Mouse (Mus musculus): ENCODE measurements around the gene Pipox. TPM values are rescaled to one million over a fixed set of nuclear protein-coding genes. Genes with fewer than 3 reads are reported as not detected.

Gene Pipox
- polyA plus RNA-seq, 1 experiment from 2014 or later, result 0.91 TPM

- H3K9ac ChIP-seq, result no peak overlapping the region
- no peak for ATAC-seq (ENCODE audit: insufficient number of reproducible peaks, low FRiP score, low TSS enrichment, low read depth)
- peaks cover under 1% of the 10 kb centered on the region; the same call in 1 of the 2 replicates for H3K27me3 ChIP-seq
- H3K4me3 ChIP-seq, result no peak overlapping the region
- peak overlapping the region; percentile 43; the same call in 1 of the 2 replicates for H3K27ac ChIP-seq
- H3K4me2 ChIP-seq, result no peak overlapping the region
- no peaks in the 10 kb centered on the region for H3K9me3 ChIP-seq
- peaks cover 22% of the 10 kb centered on the region for H3K4me1 ChIP-seq
- H3K36me3 ChIP-seq, result peaks cover 63% of the 10 kb centered on the region
- 66% methylated on average over 3 of the region's 3 CpGs for WGBS
Observed at GRCm38 (mm10) chr11:77852195-77852594, 41.7 kb downstream of the Pipox start.

DNA sequence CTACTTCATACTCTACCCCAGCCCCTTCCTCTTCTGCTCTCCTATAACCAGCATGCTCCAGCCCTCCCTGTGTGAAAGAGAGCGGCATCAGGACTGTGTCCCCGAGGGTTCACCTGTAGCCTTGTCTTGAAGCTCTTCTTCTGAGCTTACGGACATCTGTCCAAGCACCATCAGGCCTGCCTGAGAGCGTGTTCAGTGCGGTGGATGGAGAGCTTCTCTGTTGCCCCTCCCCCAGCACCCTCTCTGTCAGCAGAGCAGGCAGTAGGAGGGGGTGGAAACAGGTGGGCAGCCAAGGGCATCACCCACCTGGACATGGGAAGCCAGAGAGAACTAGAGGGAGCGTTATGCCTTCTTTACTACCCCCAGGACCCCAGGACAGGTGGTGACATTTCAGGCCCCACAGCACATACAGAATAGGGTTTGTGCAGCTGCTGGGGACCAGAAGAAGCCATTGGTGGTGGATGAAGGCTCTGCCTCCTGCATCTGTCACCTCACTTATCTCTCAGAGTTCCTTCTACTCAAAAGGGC is 42.3 kb downstream of the Pipox start:
- Histone ChIP-seq H3K4me3 (no peak overlapping the region), H3K27ac (peak overlapping the region; percentile 44; the same call in 1 of the 2 replicates), H3K36me3 (peaks cover 67% of the 10 kb centered on the region), H3K4me1 (peaks cover 22% of the 10 kb centered on the region), H3K9ac (no peak overlapping the region), H3K9me3 (no peaks in the 10 kb centered on the region), H3K27me3 (no peaks in the 10 kb centered on the region), H3K4me2 (no peak overlapping the region)
- 79% methylated on average over 6 of the region's 6 CpGs for WGBS
- ATAC-seq (ENCODE audit: insufficient number of reproducible peaks, low FRiP score, low TSS enrichment, low read depth), result no peak

- peaks cover 75% of the 10 kb centered on the region for H3K36me3 ChIP-seq
- H3K9ac ChIP-seq, result no peak overlapping the region
- H3K4me2 ChIP-seq, result peak overlapping the region; percentile 22; the same call in 1 of the 2 replicates
- H3K27me3 ChIP-seq, result no peaks in the 10 kb centered on the region
- ATAC-seq (ENCODE audit: insufficient number of reproducible peaks, low FRiP score, low TSS enrichment, low read depth), result peak; percentile 73
- peaks cover 22% of the 10 kb centered on the region for H3K4me1 ChIP-seq
- H3K27ac ChIP-seq, result peak overlapping the region; percentile 44
- H3K4me3 ChIP-seq, result peak overlapping the region; percentile 8; the same call in 1 of the 2 replicates
- WGBS, result 36% methylated on average over 24 of the region's 24 CpGs
- H3K9me3 ChIP-seq, result no peaks in the 10 kb centered on the region
Observed at GRCm38 (mm10) chr11:77850401-77851244, 43.3 kb downstream of the Pipox start.

GRCm38 (mm10) chr11:77849151-77849550 is 44.7 kb downstream of the Pipox start:
- 70% methylated on average over 7 of the region's 7 CpGs for WGBS
- Histone ChIP-seq H3K36me3 (peaks cover 86% of the 10 kb centered on the region), H3K4me2 (no peak overlapping the region), H3K27me3 (no peaks in the 10 kb centered on the region), H3K9ac (no peak overlapping the region), H3K4me1 (peaks cover 22% of the 10 kb centered on the region), H3K9me3 (no peaks in the 10 kb centered on the region), H3K27ac (peak overlapping the region; percentile 13; the same call in 1 of the 2 replicates), H3K4me3 (no peak overlapping the region)
- no peak for ATAC-seq (ENCODE audit: insufficient number of reproducible peaks, low FRiP score, low TSS enrichment, low read depth)

DNA sequence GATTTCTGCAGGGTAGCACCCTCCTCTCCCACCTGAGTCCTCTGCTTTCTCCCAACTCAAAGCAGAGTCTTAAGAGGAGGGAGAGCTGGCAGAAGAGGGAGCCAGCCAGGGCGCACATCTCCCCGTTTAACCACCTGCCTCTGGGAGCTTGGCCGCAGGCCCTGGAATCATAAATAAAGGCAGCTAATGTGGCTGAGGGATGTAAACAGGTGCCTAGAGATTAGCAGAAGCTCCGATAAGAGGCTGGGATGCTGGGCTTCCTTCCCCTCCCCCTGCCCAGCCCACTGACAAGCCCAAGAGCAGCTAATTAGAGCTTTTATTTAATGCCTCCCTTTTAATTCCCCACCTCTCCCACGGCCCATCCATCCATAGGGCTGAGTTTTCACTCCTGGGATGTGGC is 45.8 kb downstream of the Pipox start:
- peaks cover 86% of the 10 kb centered on the region for H3K36me3 ChIP-seq
- H3K4me2 ChIP-seq, result no peak overlapping the region
- no peak overlapping the region; the same call in 1 of the 2 replicates for H3K27ac ChIP-seq
- H3K4me1 ChIP-seq, result peaks cover 20% of the 10 kb centered on the region
- no peak overlapping the region for H3K4me3 ChIP-seq
- H3K9me3 ChIP-seq, result no peaks in the 10 kb centered on the region
- H3K9ac ChIP-seq, result no peak overlapping the region
- no peaks in the 10 kb centered on the region for H3K27me3 ChIP-seq
- 27% methylated on average over 5 of the region's 5 CpGs for WGBS
- no peak for ATAC-seq (ENCODE audit: insufficient number of reproducible peaks, low FRiP score, low TSS enrichment, low read depth)

DNA sequence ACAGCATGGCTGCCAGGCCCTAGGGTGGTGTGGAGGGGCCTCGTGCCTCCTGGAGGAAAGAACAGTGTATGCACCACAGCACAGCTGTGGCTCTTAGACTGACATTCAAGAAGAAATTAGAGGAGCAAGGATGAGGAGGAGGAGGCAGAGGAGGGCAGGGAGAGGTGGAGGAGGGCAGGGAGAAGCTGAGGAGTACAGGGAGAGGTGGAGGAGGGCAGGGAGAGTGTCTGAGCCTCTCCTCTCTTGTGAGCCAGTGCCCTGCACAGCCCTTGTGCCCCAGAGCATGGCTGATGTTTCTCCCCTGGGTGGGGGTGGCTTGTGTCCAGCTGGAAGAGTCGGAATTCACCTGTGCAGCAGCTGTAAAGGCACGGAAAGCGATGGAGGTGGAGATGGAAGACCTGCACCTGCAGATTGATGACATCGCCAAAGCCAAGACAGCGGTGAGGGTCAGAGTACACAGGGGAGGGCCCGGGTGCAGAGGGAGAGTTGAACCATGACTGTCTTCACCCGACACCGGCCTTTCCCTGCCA is 46.2 kb downstream of the Pipox start:
- Histone ChIP-seq H3K36me3 (peaks cover 88% of the 10 kb centered on the region), H3K27ac (no peak overlapping the region; the same call in 1 of the 2 replicates), H3K9ac (no peak overlapping the region), H3K27me3 (no peaks in the 10 kb centered on the region), H3K4me1 (peaks cover 20% of the 10 kb centered on the region), H3K9me3 (no peaks in the 10 kb centered on the region), H3K4me2 (no peak overlapping the region), H3K4me3 (no peak overlapping the region)
- ATAC-seq (ENCODE audit: insufficient number of reproducible peaks, low FRiP score, low TSS enrichment, low read depth), result no peak
- WGBS, result 60% methylated on average over 9 of the region's 9 CpGs

DNA sequence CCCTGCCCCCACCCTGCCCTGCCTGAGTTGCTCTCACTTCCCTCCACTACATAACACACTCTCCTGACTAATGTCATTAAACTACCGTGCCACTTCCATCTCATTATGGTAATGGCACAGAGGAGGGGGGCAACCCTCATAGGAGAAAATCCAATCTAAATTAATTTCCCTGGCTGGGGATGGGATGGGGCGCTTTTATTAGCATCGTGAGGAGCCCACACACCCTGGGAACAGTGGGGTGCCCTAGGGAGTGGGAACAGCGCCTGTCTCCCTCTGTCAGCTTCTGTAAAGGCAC is 50.0 kb downstream of the Pipox start:
- Histone ChIP-seq H3K9ac (no peak overlapping the region), H3K9me3 (no peaks in the 10 kb centered on the region), H3K27ac (no peak overlapping the region), H3K4me3 (no peak overlapping the region), H3K36me3 (peaks cover 86% of the 10 kb centered on the region), H3K4me1 (peaks cover 21% of the 10 kb centered on the region), H3K4me2 (no peak overlapping the region), H3K27me3 (no peaks in the 10 kb centered on the region)
- 53% methylated on average over 4 of the region's 4 CpGs for WGBS
- no peak for ATAC-seq (ENCODE audit: insufficient number of reproducible peaks, low FRiP score, low TSS enrichment, low read depth)

DNA sequence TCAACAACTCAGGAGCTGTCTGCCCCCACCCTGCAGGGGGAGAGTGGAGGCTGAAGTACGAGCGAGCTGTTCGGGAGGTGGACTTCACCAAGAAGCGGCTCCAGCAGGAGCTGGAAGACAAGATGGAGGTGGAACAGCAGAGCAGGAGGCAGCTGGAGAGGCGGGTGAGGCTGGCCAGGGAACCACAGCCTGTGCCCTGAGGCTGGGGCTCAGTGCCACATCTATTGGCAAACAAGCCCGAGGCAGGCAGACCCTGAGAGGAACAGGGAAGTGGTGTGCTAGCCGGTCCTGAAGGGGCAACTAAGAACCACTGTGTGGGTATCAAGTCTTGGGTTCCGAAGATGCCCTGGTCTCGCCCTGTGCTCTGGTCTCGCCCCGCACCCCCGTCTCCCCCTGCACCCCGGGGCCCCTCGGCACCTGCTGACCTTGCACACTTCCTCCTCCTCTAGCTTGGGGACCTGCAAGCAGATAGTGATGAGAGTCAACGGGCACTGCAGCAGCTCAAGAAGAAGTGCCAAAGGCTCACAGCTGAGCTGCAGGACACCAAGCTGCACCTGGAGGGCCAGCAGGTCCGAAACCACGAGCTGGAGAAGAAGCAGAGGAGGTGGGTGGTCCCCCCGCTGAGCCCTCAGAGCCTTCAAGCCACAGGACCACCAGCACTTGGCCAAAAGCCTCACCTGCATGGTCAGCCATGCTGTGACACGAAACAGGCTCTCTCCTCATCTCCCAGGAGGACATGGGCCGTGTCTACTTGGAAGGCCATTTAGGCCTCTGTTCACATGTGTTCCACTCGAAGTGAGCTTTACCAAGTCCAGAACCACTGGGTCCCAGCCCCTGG is 50.6 kb downstream of the Pipox start:
- 83% methylated on average over 21 of the region's 21 CpGs for WGBS
- Histone ChIP-seq H3K4me1 (peaks cover 19% of the 10 kb centered on the region), H3K36me3 (peaks cover 86% of the 10 kb centered on the region), H3K27me3 (no peaks in the 10 kb centered on the region), H3K9me3 (no peaks in the 10 kb centered on the region), H3K4me3 (no peak overlapping the region), H3K4me2 (no peak overlapping the region), H3K27ac (no peak overlapping the region), H3K9ac (no peak overlapping the region)
- no peak for ATAC-seq (ENCODE audit: insufficient number of reproducible peaks, low FRiP score, low TSS enrichment, low read depth)

DNA sequence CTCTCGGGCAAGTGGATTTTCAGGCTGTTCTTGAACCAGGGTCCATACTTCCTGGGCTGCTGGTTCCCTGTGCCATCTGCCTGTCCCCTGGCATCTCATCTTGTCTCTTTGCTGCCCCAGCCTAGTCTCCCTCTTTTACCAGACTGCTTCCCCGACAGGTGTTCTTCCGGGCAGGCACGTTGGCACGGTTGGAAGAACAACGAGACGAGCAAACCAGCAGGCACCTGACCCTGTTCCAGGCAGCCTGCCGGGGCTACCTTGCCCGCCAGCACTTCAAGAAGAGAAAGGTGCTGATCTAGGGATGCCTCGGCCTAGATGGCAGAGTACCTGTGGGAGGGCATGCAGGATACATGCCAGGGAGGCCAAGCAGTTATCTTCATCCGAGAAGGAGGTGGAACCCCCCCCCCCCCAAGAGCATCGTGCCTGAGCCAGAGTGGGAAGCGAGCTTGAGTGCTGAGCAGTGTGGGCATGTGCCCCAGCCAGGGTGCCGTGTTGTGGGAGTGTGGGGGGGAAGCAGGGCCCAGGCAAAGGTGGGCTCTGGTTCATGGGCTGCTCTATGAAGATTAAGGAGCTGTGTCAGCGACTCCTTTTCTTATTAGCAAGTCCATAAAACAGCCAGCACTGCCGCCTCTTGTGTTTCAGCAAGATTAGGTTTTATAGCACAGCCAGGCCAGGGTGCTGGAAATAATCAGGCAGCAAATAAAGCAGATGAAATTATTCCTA is 53.2 kb downstream of the Pipox start:
- 57% methylated on average over 16 of the region's 16 CpGs for WGBS
- Histone ChIP-seq H3K27me3 (no peaks in the 10 kb centered on the region), H3K4me3 (no peak overlapping the region), H3K4me2 (0 out of 2 replicates have a peak overlapping the region, but pooled peaks have one; percentile 7), H3K27ac (0 out of 2 replicates have a peak overlapping the region, but pooled peaks have one; percentile 27), H3K36me3 (peaks cover 73% of the 10 kb centered on the region), H3K9ac (no peak overlapping the region), H3K4me1 (peaks cover 23% of the 10 kb centered on the region), H3K9me3 (no peaks in the 10 kb centered on the region)
- no peak for ATAC-seq (ENCODE audit: insufficient number of reproducible peaks, low FRiP score, low TSS enrichment, low read depth)

- Histone ChIP-seq H3K4me2 (no peak overlapping the region), H3K4me1 (peaks cover 23% of the 10 kb centered on the region), H3K36me3 (peaks cover 73% of the 10 kb centered on the region), H3K4me3 (peak overlapping the region; percentile 8; the same call in 1 of the 2 replicates), H3K9ac (no peak overlapping the region), H3K9me3 (no peaks in the 10 kb centered on the region), H3K27me3 (no peaks in the 10 kb centered on the region), H3K27ac (peak overlapping the region; percentile 43; the same call in 1 of the 2 replicates)
- WGBS, result 61% methylated on average over 5 of the region's 5 CpGs
- no peak for ATAC-seq (ENCODE audit: insufficient number of reproducible peaks, low FRiP score, low TSS enrichment, low read depth)
Observed at GRCm38 (mm10) chr11:77837856-77838255, 56.0 kb downstream of the Pipox start.

DNA sequence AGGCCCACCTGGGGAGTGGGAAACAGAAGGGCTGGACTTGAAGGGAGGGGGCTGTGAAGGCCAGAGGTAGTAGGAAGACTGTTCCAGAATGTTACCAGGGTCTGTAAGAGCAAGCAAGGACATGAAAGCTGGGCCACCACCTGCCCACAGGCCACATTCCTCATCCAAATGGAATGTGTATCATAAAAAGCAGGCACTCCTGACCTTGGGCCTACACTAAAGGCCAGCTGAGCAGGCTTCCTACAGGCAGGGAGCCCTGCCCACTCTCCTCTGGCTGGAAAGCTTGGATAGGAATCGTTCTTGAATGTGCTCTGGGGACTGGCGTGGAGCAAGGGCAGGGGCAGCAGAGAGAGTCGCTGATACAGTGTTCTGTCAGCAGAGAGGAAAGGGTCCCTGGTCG is 57.1 kb downstream of the Pipox start:
- H3K4me1 ChIP-seq, result peaks cover 23% of the 10 kb centered on the region
- no peaks in the 10 kb centered on the region for H3K27me3 ChIP-seq
- peak overlapping the region; percentile 79 for H3K27ac ChIP-seq
- 43% methylated on average over 4 of the region's 4 CpGs for WGBS
- no peaks in the 10 kb centered on the region for H3K9me3 ChIP-seq
- no peak for ATAC-seq (ENCODE audit: insufficient number of reproducible peaks, low FRiP score, low TSS enrichment, low read depth)
- H3K4me3 ChIP-seq, result no peak overlapping the region
- H3K36me3 ChIP-seq, result peaks cover 73% of the 10 kb centered on the region
- H3K4me2 ChIP-seq, result no peak overlapping the region
- H3K9ac ChIP-seq, result no peak overlapping the region

All from limb, embryonic 15.5 days (tissue).